Mouse (Mus musculus) frontal cortex, adult 2 months (tissue): Measurements from ENCODE around the gene Pde6g. TPM values are rescaled to one million over a fixed set of nuclear protein-coding genes. Genes with fewer than 3 reads are reported as not detected.

Experiments used
- DNase-seq, 2 experiments: peaks; one replicate each; pipeline ENCODE4 v3.0.0; 2022; ENCODE audit warnings: low spot score in 1 of 2; ENCODE audit errors: extremely low spot score in 1 of 2
- polyA plus RNA-seq: library from polyadenylated mRNA; depleted of rRNA; stranded (reverse); fragments of >200 nt; gene quantifications from 2 replicates; pipeline ENCODE4 v1.2.3, GENCODE M21; 2012

Gene Pde6g
- polyA plus RNA-seq, 1 experiment = 0.84 TPM

DNA sequence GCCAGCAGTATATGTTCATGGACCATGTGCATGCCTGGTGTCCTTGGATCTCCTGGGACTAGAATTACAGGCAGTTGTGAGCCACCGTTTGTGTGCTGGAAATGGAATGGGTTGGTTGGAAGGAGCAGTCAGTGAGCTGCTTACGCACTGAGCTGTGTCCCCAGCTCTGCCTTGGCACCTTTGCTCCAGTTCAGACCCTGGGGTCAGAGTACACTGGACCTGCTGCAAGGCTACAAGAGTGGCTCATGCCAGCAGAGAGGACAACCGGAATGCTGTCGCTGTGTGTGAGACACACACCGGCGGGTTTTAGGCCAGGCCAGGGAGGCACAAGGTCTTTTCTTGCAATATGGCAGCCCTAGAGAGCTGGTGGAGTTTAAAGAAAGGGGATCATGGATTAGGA is 18.8 kb upstream of the Pde6g start:
- DNase-seq = no peak

- no peak for DNase-seq
Measured at GRCm38 (mm10) chr11:120467736-120468092, 14.4 kb upstream of the Pde6g start.

GRCm38 (mm10) chr11:120467051-120467735 is 13.9 kb upstream of the Pde6g start, which contains the start of gene Arl16:
Gene Arl16, minus strand, starts transcription at chr11:120467607.
- peak; percentile 94 to 96 for DNase-seq

DNA sequence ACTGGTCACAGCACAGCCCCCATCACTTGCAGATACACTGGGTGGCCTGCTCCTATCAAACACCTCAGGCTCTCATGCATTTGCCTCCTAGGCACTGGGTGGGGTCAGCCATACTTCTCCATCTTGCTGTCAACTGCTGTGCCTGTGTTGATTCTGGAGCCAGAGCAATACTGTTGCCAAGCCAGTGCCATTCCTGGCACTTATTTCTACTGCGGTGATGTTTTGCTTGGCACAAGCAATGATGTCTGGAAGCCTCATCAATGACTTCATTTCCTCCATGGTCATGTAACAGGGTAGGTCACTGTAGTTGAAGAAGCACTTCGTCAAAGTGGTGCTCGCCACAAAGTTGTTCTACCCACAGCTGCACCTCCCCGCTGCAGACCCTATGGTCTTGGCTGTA is 12.2 kb upstream of the Pde6g start:
- DNase-seq = no peak

DNA sequence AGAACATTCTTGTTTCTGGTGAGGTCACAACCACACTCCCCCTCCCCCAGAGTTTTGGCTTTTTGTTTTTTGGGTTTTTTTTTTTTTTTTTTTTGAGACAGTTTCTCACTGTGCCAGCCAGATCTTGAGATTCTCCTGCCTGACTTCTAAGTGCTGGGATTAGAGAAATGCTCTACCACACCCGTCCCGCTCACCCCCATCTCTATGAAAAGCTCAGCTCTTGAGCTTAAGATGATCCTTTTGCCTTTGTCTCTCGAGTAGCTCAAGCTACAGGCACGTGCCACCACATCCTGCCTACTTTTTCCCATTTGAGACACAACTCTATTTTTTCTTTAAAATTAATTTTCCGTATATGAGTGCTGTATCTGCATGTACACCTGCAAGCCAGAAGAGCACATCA is 11.1 kb upstream of the Pde6g start:
- no peak for DNase-seq

DNA sequence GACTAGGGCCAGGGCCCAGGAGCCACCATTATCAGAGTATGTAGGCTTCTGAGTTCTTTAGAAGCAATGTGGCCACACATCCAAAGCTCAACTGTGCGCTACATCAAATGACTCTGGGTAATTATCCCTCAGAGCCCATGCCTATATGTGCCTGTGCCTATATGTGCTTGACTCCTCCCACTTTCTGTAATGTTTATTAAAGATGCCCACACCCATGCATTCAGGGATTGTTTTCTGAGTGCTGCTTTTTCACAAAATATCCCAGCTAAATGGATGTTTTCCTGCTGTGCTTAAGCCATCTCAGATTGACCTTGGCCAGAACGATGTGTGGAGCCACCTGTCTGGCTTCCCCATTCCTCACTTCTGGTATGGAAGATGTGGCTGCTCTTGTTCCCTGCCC is 10.2 kb upstream of the Pde6g start:
- no peak for DNase-seq

GRCm38 (mm10) chr11:120458847-120459597 is 5.7 kb upstream of the Pde6g start:
- DNase-seq = no peak

DNA sequence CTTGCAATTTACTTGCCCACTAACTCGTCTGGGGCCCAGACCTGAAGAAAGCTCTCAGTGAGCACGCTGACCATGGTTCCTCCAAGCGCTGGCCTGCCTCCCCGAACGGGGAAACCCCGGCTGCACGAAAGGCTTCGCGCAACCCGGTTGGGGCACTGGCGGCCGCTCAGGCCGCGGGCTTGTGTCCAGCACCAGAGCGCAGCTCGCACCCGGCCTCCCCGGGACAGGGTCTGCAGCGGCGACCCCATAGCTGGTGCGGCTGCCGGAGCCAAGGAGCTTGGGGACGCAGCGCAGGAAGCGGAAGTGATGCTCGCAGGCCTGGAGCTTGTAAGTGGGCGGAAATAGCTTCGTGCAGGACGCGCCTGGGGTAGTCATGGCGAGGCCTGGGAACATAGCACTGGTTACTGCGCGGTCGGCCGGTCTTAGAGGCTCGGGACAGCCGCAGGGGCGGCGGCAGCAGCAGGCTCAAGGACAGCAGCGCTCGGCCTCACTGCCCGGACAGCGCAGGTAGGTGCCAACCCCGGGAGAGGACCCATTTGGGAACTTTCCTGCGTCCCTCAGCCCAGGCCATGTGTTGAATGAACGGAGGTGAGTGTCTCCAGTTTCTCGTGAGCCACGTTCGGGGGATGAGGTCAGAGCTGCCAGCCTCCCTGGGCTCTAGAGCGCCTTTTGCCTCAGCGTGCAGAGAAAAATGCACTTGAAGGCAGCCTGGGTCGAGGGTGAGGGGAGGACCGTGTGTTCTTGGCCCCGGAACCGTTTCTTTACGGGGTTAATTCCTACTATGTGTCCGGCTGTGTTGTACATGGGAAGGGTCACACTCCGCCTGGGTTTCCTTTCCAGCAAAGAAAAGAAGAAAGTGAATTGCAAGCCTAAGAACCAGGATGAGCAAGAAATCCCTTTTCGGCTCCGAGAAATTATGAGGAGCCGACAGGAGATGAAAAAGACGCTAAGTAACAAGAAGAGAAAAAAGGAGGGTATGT is 4.8 kb upstream of the Pde6g start, which contains the start of the genes Oxld1 and Ccdc137:
Gene Oxld1 (minus strand): TSS at position 297 of the 980 bp plus-strand sequence.
Gene Ccdc137 (plus strand): TSS at position 344 of the 980 bp plus-strand sequence.
- peak; percentile 47 to 75 for DNase-seq

GRCm38 (mm10) chr11:120457370-120457769 is 4.1 kb upstream of the Pde6g start:
- DNase-seq = no peak

DNA sequence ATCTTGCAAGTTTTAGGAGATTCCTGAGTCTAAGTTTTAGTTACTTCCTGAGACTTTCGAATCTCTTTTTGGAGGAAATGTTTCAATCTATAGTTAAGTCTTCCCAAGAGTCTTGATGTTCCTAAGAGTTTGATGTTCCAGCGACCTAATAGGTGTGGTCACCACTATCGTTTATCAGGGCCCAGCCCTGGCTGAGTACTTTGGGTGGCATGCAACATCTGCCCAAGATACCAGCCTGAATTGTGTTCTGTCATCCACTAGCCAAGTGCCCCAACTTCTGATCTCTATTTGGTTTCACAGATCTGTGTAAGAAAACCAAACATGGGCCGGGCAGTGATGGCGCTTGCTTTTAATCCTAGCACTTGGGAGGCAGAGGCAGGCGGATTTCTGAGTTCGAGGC is 2.1 kb upstream of the Pde6g start:
- no peak for DNase-seq

- DNase-seq = no peak
Measured at GRCm38 (mm10) chr11:120454965-120455364, 1.7 kb upstream of the Pde6g start.

DNA sequence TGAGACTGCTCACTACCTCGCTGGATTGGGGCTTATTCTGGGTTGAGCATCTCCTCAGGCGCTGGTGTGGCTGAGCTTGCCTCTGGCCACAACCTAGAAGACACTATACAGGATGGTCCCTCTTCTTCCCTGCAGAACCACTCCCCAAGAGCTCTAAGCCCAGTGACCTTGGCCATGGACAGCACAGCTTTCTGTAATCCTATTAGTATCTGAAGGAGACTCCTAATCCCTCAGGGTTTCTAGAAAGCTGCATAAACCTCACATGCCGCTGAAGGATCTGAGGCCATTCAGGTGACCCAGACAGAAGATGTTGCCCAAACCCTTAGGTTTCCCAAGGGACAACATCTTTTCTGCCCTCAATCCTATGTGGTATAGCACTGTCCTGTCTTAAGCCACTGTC is 1.1 kb downstream of the Pde6g start:
- DNase-seq = no peak

GRCm38 (mm10) chr11:120447179-120447578 is 6.1 kb downstream of the Pde6g start:
- DNase-seq = no peak

GRCm38 (mm10) chr11:120445475-120445874 is 7.8 kb downstream of the Pde6g start:
- DNase-seq = no peak

DNA sequence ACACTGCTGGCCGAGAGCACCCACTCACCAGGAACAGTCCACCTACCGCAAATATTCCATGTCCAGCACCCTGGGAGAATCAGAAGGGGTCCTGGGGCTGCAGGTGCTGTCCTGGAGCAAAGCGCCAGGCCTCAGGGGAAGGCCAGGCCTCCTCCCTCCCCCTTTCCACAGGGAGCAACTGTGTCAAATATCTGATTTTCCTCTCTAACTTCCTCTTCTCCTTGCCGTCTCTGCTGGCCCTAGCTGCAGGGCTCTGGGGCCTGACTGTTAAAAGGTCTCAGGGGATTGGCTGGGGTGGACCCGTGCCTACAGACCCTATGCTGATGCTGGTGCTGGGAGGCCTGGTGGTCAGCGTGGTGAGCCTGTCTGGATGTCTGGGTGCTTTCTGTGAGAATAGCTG is 9.2 kb downstream of the Pde6g start:
- no peak for DNase-seq

- no peak for DNase-seq
Measured at GRCm38 (mm10) chr11:120442765-120443280, 10.5 kb downstream of the Pde6g start.

GRCm38 (mm10) chr11:120442344-120442743 is 11.0 kb downstream of the Pde6g start, which contains the start of gene Tspan10:
Gene Tspan10, plus strand, starts transcription at chr11:120442644.
- no peak for DNase-seq

DNA sequence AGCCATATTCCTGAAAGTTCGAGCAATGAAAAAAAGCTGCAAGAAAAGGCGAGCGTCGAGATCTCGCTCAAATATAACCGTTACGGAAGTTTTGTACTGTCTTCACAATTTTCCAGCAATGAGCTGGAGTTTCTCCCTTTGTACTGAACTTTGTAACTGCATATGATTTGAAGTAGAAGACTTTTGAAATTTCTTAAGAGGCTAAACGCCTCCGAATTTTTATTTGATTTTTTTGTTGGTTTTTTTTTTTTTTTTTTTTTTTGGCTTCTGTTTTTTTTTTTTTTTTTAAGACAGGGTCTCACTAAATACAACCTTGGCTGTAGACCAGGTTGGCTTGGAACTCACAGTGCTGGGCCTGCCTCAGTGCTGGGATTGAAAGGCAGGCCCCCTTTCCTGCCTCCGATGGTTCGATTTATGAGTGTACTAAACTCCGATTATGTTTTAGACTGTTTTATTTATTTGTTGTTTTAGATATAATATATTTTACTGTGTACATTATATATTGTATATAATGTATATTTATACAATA is 15.4 kb downstream of the Pde6g start:
- no peak for DNase-seq

GRCm38 (mm10) chr11:120437152-120437856 is 16.0 kb downstream of the Pde6g start, which contains the start of gene Nploc4:
Gene Nploc4, minus strand, starts transcription at chr11:120437708.
- peak; percentile 29 to 91 for DNase-seq

DNA sequence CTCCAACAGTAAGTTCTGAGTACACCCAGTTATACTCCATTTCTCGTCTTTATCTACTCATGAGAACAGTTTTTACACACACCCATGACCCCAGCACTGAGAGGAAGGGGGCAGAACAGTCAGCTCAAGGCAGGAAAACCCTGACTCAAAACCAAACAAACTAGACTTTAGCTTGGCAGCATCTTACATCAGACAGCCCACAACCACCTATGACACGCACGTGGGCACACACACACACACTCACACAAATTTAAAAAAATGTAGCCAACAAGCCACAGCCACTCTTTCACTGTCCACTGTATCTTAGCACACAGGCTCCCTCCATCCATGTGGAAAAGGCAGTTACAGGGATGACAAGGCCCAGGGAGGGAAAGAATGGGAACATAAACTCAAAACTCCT is 26.6 kb downstream of the Pde6g start:
- no peak for DNase-seq
